Mouse (Mus musculus): ENCODE results near the gene Best3. TPM values are rescaled to one million over a fixed set of nuclear protein-coding genes. Genes with fewer than 3 reads are reported as not detected.

Best3 gene
- 1 to 10 TPM; 1.2 to 1.7 TPM for total RNA-seq (2021)

DNA sequence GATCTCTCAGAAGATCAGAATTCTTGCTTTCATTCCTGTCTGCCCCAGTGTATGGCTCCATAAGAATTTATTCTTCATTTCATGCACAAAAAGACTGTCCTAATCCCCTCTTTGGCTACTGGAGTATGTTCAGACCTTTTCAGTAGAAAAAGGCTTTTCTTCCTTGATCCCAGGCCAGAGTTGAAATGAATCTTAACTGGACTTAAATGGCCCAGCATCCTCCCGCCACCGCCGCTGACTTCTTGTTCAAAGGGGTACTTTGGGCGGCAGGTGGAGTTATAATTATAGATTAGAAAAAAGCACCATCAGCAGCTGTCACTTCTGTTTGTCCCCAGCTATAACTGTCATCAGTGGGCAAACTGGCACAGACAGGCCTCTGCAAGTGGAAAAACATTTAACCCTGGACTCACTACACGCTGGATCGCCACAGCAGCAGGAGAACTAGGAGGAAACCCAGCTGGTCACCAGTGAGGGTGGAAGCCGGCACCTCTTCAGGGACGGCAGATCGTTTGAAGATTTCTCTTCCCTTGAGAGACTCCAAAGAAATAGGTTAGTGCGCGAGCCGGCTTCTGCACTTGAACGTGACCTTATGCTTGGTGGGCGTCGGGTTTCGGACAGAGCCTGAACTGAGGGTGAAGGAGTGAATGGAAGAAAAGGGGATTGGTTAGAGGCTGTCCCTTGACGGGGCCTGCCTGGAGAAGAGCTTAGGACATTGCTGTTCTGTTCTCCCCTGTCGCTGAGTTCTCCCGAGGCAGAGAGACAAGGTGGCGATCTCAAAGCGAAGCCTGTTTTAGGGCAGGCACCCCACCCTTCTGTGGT, at the start of gene Best3:
Gene Best3, plus strand, starts transcription at position 51 of the 819 bp plus-strand sequence.
- no peak for DNase-seq

DNA sequence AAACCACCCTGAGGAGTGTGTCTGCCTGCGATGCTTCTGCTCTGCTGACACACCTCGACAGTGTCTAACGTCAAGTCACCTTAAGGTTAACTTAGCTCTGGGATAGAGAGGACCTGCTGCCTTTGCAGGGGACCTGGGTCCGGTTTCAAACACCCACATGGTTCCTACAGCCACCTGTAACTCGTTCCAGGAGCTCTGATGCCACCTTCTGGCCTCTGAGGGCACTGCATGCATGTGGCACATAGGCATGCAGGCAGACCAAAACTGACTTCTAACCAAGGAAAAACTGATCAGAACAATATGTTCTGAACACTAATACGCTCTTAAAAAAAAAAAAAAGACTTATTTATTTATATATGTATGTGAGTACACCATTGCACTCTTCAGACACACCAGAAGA, 43.1 kb upstream of the Best3 start:
- DNase-seq, result peak; percentile 45

DNA sequence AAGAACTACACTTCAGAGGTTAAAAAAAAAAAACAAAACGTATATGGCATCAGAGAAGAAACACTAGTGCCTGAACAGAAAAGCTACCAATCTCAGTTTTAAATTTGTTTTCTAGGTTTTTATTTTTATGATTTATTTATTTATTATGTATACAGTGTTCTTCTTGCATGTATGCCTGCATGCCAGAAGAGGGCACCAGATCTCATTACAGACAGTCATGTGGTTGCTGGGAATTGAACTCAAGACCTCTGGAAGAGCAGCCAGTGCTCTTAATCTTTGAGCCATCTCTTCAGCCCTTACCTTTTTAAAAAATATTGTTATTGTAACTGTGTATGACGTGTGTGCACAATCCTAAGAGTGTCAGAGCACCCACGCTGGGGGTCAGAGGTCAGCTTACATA, 42.0 kb upstream of the Best3 start:
- no peak for DNase-seq

DNA sequence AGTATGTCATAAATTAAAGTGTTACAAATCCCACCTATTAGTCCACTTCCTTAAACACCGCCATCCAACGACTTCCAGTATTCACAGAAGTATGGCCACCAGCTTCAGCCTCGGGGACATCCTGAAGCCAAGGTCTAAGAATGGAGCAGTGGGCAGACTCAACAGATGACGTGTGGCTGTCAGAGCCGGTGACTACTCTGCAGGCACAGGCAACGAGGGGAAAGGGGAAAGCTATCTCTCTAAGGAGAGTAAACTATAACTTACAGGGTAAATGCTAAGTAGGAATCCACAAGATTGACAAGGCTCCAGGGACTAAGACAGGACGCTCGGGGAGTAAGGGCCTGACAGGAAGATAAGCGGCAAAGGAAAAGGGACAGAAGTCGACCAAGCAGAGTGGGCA, 41.2 kb upstream of the Best3 start:
- DNase-seq, result no peak

DNA sequence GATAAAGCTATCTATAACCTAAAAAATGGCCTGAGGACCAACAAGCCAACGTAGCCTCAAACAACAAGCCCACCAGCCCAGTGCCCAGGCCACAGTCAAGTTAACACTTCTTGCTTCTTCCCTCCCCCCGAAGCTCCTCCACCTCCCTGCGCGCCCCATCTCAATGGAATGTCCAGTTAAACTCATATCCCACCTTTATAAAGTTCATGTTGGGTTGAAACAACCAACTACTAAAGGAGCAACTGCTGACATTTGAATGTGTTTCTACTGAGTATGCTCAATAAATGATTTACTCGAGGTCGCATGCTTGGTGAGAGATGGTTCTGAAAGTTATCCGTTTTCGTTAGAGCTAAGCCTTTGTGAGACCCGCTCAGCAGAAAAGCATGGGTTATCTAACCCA, 37.7 kb upstream of the Best3 start:
- DNase-seq, result no peak

DNA sequence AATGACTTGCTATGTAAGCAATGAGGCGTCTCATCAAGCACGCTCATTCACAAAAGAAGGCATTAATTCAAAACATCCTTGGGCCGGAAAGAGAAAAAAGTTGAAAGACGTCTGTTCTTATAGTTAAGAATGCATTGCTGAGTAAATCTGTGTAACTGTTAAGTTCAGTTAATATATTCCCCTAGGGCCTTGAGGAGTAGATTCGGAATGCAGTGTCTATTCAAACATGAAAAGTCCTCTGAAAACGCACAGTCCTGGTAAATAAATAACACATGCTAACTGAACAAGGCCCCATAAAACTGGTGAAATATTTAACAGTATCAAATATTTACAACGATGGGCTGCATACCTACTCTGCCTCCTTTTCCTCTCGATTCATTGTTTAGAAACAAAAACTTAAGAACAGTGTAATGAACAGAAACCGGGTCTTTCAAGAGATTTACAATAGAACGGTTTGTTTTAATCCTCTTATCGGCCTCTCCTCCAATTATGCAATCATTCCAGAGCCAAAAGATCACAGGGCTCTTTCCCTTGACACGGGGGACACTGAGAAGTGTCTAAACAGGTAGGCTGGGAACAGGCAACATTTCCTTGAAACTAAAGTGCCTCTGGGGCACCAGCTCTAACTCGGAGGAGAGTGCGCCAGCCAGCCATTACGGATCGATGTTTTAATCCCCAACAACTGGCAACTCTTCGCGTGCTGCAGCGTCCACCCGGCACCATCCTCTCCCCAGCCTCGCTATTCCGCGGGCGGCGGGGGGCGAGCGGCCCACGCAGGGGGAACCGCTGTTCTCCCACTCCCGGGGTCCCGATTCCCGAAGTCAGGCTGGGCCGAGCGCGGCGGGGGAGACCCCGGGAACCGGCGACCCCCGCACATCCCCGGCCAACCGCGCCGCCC, 36.8 kb upstream of the Best3 start:
- DNase-seq, result peak; percentile 31

DNA sequence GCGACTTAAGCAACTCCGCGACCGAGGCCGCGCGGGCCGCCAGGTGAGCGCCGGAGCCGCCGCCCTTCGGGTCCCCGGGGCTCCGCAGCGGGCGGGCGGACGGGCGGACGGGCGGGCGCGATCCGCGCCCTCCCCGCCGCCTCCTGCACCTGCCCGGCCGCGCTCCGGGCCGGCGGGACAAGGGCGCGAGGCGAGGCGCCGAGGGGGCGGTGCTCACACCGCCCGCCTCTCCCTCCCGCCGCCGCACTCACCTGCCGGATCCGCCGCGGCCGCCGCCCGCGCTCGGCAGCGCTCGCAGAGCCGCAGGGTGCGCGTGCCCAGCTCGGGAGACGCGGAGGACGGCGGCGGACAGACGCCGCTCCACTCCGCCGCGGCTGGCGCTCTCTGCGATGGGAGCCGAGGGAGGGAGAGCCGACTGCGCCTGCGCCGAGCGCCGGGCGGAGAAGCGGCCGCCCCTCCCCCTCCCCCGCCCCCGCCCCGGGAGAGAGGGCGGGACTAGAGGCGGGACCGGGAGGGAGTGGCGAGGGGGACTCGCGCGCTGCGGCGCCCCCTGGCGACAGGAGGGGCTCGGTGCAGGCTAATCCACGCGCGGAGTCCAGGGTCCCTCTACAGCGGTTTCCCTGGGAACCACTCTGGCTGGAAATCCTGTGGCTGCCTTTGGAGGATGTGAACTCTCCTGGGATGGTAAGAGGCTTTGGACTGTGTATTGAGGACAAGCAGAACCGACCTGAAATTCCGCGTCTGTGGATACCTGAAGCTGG, 35.9 kb upstream of the Best3 start, which contains the start of gene Rab3ip:
Gene Rab3ip, minus strand, starts transcription at position 761 of the 761 bp plus-strand sequence.
- DNase-seq, result peak; percentile 94

DNA sequence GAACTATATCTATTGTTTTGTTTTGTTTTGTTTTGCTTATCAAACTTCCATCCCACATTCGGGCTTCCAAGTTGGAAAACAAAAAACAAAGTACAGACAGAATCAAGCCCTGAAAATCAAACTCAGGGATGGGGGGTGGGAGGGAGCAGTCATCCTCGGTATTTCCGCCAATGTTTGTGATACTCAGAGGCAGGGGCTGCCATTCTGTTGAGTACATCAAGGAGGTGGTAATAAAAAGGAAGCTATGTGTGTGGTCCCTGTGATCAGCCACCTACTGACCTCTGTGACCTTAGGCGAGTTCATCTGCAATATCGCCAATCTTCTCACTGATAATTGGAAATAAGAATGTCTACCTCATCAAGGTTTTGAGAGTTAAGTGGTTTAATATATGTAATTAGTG, 35.2 kb upstream of the Best3 start:
- DNase-seq, result no peak

DNA sequence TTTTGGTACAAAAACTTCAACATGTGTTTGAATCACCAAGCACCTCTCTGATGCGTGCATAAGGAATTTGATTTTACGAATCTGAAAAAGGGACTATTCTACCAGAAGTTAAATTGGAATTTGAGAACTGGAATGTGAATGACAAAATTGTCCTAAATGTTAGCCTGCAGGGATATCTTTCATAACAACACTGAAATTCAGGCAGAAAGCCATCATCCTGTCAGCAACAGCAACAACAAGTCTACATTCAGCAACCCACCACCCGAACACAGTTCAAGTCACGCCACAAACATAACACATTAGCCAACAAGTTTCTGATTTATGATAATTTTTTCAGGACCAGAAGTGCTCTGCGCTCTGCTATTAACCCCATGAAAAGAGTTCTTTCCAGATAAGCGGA, 30.9 kb upstream of the Best3 start:
- DNase-seq, result no peak

DNA sequence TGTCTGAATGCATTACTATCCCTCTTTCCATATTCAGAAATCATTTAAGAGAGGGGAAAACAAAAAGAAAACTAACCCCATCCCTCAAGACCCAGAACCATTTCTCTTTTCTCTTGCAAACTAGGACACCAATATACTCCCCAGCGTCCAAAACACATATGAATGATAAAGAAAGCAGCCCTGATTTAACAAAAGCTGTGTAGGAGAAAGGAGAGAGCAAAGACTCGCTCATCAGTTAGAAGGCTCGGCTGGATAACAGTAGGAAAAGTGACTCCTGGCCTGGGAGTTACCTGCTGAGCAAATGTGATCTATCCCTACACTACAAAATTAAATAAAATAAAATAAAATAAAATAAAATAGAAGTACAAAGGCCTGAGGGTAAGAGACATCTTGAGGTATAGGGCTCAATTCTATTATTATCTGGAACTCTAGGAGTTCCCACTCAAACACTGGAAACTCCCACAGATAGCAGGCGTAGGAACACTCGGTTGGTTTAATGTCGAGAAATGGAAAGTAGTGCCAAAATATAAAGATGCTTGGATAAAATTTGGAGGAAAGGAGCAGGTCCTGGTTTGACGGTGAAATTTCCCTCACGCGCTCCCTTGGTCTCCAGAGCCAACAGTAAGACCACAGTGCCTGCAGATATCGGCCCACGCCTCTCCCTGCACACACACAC, 29.5 kb upstream of the Best3 start:
- DNase-seq, result no peak

DNA sequence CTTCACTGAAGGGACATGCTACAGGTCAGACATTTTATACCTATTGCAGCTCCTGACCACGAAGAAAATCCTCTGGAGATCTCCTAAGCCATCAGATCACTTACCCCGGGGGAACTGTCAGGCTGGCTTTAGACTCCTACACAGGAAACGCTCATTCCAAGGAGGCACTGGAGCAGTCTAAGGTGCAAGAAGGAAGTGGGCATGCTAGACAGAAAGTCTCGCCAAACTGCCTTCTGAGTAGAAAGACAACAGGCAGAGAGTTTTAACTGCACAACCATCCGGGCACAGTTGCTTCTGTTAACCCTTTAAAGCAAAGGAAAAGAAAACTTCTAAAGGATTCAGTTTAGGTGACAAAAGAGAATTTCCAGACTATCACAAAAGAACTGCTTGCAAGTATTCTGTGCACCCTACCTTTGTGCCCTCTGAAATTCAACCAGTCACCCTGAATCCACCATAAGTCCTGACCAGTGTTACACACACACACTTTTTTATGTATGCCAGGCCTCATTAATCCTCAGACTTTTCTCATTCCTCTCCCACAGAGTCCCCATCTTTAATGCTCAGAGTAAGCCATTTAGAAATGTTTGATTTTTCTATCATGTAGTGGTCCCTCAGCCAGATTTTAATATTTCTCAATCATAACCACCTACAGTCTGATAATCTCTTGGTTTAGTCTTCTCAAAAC, 28.1 kb upstream of the Best3 start:
- DNase-seq, result no peak

DNA sequence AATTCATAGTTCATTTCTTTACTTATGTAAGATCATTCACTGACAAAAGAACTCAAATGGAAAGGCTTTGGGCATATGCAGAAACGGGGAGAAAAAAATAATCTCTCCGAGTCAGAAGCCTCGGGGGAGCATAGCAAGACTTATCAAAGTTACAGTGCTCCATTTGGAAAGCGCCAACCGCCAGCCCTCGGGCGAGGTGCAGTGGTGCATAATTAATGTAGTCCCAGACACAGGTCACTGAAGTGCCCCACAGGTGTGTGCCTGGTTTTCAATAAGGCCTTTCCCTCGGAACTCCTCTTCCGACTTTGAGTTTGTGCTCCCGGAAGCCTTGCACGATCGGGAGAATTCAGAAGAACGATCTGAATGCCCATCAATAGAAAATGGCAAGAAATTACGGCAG, 24.0 kb upstream of the Best3 start:
- DNase-seq, result no peak

DNA sequence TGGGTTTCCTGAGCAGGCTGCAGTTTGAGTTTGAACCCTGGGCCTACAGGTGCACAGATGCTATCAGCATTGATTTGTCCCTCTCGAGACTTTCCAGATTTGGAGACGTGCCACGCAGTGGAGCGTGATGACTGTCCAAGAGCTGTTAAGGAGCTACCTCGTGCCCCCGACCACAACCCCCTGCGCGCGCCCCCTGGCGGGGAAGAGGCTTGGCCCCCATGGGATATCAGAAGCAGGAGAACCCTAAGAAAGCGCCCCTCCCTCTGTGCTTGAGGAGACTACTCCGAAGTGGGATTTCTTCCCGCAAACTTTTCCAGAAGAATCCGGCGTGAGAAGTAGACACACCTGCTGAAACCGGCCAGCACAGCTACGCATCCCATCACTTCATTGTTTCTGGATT, 23.3 kb upstream of the Best3 start:
- DNase-seq, result no peak

DNA sequence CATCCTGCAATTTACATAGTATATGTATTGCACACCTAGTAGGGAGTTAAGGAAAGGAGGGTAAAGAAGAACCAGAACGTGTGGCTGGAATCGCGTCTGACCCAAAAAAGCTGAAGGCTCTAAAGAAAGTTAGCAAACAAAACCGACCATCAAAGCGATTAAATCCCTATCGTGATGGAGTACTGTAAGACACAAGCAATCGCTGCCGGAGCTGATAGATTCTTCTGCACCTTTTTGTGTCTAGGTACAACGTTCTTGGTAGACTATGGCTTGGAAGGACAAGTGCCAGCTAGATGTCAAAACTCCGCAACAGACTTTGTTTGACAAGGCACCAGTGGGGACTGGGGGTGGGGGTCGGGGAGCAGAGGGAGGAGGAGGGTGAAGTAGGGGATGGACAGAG, 22.0 kb upstream of the Best3 start:
- no peak for DNase-seq

DNA sequence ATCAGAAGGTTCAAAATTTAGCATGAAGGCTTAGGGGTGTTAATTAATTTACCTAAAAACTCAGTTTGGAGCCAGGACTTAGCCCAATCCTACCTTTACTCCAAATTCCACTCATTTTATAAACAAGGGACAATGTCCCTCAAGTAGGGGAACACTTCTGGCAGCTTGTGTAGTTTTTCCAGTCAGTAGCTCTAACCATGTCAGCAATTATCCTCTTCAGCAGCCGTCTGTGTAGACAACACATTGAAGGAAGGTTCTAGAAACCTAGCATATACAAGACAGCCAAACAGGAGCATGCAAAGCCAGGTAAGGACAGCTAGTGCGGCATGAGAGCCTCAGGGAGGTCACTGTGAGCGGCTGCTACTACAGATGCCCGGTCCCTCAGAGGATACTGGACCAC, 21.5 kb upstream of the Best3 start:
- no peak for DNase-seq

DNA sequence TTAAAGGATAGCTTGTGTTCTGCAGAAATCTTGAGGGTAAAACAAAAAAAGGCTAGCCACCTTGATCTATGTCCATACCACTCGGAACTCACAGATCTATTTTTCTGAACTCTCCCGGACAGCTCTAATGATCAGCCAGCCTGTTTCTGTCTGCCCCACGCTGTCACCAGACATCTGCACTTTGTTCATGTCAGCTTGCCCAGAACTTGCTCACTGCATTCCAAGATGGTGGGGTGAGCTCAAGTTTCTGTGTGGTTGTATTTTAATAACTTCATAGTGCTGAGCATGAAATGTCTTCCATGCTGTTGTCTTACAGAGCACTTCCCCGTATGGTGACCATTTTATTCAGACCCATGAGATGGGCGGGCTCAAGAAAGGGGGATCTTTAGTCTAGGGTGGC, 20.8 kb upstream of the Best3 start:
- DNase-seq, result peak; percentile 55

DNA sequence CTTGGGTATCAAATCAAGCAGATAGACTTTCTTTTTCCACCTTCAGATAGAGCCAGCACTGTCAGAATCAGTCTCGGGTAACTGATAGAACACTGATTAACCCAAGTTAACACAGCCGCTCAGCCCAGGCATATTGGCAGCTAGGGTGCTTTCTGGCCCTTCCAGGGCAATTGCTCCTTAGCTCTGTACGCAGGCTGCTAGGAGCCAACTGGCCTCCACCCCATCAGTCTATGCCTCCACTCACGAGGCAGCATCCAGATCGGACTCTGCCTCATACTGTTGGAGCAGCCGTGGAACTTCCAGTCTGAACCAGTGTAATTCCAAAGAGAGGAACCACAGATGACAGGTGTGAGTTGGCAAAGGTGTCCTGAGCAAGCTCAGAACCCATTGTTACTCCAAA, 20.0 kb upstream of the Best3 start:
- no peak for DNase-seq

DNA sequence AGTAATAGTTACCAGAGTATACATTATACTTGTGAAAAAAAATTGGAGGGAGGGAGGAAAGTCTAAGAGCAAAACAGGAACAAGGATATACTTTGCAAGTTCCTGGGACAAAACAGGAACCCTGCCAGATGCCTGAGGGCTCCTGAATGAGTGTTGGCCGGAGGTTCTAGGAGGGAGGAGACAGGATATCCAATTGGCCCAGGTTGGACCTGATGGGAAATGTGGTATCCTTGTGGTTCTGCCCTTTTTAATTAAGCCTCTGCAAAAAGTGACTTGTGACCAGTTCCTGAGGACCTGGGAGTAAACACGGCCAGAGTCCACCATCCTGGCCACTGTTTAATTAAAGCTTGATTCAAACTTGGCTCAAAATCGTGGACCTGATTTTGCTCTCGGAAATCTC, 17.4 kb upstream of the Best3 start:
- DNase-seq, result no peak

DNA sequence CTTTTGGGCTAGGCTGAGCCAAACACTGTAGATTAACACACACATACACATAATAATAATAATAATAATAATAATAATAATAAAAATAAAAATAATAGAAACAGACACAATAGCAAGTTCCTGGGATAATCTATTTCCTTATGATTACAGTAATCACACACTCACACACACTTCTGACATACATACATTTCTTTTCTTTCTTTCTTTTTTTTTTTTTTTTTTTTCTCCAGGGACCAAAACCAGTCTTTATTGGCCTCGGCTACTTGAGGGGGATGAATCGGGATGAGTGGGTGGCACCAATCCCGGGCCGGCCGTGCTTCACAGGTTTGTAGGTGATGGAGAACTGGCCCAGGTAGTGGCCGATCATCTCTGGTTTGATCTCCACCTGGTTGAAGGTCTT, 13.6 kb upstream of the Best3 start, which contains the start of gene Gm10271:
Gene Gm10271, minus strand, starts transcription at position 101 of the 400 bp plus-strand sequence.
- DNase-seq, result no peak

DNA sequence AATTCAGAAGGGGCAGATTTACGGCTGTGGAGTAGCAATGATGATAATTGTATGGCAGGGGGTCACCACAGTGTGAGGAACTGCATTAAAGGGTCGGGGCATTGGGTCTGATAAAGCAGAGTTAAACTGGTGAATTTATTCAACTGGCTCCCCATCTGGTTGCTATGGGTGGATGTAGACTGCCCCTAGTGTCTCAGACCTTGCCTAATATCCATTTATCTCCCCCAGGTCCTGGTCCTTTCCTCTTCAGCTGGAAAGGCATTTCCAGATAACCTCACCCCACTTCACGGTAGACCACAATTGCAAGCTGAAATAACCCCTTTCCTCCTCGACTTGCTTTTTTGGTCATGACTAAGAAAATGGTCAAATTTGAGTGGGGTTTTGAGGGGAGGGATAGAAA, 8.7 kb upstream of the Best3 start:
- DNase-seq, result no peak

DNA sequence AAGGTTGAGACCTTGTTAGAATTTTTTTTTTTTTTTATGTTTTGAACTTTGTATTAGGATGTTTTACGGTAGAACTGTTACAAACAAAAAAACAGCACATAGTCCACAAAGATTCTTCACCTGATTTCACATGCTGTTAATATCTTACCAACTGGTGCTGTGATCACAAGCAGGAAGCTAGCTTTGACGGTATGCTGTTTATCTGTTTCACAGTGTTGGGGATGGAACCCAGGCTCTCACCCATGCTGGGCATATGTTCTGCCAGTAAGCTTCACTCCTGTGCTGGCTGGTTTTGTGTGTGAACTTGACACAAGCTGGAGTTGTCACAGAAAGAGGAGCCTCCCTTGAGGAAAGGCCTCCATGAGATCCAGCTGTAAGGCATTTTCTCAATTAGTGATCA, 8.3 kb upstream of the Best3 start:
- no peak for DNase-seq

DNA sequence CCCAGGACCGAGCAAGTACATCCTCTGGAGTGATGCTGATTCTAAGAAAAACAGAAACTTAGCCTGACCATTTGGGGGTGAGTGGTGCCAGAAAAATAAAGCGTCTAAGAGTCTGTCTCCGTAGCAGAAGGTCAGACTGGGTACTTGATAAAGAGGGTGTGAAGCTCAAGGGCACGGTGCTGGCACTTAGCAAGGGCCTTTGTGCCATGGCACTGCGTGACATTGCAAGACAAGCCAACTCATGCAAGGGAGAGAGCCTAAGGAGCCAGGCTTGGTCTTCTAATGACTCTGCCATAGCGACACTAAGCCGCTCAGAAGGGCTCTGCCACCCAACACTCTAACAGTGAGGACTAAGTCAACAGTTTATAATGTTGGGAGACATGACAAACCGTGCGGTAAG, 7.3 kb upstream of the Best3 start:
- no peak for DNase-seq
